Mouse (Mus musculus) heart, adult 9 months (tissue): ENCODE data around the gene Nfatc3.
"Not testable (repeated sequence)": the region's sequence is repeated elsewhere in the genome, so short reads cannot be mapped to it uniquely, and the experiment has no call there.

ENCODE experiments used
- DNase-seq, 2 experiments: peaks; one replicate each; pipeline ENCODE4 v3.0.0; 2022; ENCODE audit warnings: low spot score in 2 of 2

The Nfatc3 gene

GRCm38 (mm10) chr8:106058731-106059612 is at the start of gene Nfatc3:
TSS of gene Nfatc3 (plus strand) at chr8:106058840.
- peak; percentile 96 to 98 for DNase-seq

DNA sequence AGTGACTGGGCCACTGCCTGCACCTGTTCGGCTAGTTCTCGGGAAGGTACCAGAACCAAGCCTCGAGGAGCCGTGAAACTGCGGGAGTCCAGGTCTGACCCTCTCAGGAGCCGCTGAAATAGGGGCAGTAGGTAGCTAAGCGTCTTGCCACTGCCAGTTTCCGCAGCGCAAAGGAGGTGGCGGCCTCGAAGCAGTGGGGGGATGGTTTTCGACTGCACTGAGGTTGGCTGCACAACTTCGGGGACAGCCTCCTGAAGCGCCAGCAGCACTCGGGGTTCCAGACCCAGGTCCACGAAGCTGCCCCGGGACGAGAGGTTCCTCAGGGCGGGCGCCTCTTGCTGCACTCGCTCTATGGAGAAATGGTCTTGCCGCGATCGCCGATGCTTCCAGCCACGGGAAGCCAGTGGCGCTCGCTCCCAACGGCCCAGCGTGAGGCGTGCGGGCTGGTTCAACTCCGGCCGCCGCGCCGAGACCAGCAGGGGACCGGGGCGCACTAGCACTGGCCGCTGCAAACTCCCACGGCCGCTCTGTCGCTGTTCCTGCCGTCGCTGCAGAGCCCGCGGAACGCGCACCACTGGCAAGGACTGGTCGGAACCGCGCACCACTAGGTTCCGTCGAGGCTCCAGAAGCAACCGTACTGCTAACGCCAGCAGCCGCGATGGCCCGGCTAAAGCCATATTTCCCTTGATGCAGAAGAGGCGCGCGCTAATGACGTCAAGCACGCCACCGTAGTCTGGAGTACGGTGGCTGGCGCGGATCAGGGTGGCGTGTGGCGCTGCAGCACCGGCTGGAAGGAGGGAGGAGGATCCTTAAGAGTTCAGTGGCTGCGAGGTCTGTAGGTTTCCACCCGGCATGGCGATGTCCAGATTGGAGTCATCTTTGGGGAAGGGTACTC is 47.6 kb upstream of the Nfatc3 start:
- DNase-seq = peak; percentile 83 to 89

DNA sequence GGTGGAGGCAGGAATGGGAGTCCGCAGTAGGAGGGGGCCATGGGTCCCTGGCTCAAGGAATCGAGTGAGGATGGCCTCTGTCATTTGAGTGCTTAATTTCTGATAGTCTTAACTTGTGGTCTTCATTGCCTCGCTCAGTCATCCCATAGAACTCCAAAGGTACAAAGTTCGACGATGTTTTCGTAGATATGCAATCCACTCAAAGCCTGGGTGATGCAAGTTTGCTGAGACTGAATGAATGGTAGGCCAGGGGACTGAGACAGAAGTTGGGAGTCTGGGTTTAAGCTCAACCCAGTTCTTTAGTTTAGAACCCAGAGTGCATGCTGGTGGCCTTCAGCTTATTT is 47.0 kb upstream of the Nfatc3 start, which contains the start of gene Ddx28:
TSS of gene Ddx28 (minus strand) at position 240 of the 344 bp plus-strand sequence.
- DNase-seq = no peak

DNA sequence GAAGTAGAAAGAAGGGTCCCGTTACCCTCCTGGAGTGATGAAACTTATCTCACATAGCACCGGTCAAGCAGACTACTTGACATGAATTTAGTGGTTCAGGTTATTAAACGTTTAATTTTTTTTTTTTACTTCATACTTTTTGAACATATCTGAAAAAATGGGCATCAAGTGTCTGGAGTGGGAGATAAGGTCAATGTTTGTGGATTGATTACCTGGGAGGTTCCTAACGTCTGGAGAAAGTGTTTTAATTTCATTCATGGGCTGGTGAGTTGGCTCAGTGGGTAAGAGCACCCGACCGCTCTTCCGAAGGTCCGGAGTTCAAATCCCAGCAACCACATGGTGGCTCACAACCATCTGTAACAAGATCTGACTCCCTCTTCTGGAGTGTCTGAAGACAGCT is 46.4 kb upstream of the Nfatc3 start:
- DNase-seq = not testable (repeated sequence)

DNA sequence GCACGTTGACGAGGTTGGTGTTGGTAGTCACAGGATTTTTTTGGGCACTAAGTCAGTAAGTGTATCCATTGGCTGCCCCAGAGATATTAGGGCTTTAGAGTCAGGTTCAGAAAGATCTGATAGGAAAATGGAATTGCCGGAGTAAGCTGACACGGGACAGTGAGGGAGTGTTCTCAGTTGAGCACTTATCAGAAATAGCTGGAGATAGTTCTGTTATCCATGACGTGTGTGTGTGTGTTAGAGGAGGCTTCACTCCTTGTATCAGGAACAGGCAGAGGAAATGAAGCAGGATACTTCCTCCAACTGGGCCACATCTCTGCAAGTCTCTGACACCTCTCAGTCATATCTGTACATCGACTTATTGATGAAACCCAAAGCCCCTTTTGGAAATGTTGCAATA is 42.4 kb upstream of the Nfatc3 start:
- DNase-seq = no peak

DNA sequence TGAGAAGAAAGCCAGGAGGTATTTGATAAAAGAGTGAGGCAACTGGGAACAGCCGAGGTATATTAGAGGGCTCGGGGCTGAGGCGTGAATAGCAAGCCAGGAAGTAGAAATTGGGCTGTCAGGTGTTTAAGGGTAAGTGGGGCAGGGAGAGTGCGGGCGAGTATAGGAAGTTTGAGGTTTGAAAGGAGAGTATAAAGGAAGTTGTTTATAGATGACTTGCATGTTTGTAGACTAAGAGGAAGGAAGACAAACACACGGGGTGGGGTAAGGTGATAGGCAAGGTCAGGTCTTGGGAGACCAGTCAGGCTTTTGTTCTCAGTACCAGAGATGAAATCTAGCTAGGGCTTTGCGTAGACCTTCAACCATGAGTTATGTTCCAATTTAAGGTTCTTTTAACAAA is 41.5 kb upstream of the Nfatc3 start:
- no peak for DNase-seq

DNA sequence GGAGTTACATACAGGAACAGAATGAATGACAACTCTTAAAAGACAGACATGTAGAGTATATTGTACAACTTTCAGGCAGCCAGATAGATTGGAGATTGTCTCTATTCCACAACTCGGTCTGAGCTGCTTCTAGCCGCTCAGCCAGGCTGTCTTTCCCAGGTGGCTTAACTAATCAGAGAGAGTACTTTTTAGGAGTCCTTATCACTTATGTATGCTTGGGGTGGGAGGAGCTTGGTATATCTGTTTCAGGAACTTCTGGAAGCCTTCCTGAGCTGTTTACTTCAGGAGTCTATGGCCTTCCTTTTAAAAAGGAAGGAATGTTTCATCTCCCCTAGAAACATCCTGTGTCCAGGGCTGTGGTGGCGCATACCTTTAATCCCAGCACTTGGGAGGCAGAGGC is 40.6 kb upstream of the Nfatc3 start:
- DNase-seq = no peak

DNA sequence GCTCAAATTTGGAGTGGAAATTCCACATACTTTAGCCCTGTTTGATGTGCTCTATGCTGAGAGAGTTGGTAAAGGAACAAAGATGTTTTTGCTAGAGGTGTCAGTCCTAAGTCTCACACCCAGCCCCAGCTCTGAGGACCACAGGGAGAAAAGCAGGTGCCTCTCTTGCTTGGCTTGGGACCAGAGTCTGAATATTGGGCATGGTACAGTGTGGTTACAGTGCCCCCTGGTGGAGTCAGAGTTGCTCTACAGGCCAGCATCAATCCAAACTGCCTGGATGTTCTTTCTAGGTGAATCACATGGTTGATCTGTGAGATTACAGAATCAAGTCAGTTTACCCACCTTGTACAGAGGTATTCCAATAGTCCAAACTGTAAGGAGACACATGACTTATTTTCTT is 36.2 kb upstream of the Nfatc3 start:
- peak; percentile 37 to 72 for DNase-seq

GRCm38 (mm10) chr8:106038721-106039120 is 19.9 kb upstream of the Nfatc3 start:
- DNase-seq = no peak

GRCm38 (mm10) chr8:106039605-106040004 is 19.0 kb upstream of the Nfatc3 start:
- no peak for DNase-seq

- DNase-seq = no peak
Measured at GRCm38 (mm10) chr8:106040218-106040617, 18.4 kb upstream of the Nfatc3 start.

GRCm38 (mm10) chr8:106043055-106043454 is 15.6 kb upstream of the Nfatc3 start:
- DNase-seq = no peak

GRCm38 (mm10) chr8:106044151-106044550 is 14.5 kb upstream of the Nfatc3 start:
- DNase-seq = peak; percentile 52 to 57

DNA sequence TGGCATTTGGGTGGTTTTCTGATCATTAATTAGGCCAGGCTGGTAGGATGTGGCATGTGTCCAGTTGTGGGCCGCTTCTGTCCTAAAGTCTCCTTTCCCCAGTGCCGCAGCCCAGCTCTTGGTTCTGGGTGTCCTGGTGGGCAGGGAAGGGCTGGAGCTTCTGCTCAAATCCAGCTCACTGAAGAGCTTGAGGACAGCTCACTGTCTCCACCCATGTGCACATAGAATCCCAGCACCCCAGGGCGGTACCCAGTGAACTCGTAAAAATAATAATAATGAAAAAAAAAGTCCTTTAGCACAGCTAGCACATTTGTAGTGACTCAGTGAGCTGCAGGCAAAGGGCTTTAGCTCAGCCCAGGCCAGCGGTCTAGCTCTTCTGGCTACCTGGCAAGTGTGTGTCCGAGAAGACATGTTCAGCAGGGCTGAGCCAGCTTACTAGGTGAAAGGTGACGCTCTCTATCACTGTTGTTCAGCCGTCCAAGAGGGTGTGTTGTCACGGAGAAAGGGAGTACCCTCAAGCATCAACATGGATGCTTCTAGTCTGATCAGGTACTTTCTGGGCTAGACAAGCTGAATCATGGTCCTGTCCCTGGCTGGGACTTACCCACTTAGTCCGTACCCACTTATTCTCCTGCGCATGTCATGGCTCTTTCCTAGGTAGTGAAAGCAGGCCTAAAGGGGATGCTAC is 11.6 kb upstream of the Nfatc3 start:
- DNase-seq = peak in 1 of 2 experiments; percentile 29

DNA sequence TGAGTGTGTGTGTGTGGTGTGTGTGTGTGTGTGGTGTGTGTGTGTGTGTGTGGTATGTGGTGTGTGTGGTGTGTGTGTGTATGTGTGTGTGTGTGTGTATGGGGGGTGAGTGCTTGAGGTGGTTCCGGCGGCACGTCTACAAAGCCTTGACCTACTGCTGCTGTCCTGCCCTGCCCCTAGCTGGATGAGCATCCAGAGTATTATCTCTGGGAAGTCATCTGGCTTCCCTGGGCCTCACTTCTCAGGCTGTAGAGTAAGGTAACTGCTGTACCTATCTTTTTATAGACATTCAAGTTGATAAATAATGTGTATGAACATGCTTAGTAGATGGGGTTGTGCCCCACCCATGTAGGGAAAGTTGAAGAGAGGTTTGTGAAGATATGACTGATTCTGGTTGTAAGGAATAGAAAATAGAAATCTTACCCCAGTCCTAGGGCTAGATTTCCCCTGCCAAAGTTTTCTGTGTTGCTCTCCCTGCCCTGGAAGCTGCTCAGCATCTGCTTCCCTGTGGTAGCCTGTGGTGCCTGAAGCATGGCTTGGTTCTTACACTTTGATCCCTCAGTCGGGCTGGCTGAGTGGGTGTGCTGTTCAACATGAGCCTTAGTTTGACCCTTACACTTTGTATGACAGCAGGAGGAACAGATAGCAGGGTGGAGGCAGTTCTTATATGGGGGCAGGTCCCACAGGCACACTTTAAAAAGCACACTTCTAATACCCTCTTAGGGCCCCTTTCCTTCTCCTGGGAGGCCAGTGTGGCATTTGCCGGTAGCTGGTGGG is 10.6 kb upstream of the Nfatc3 start:
- DNase-seq = no peak

DNA sequence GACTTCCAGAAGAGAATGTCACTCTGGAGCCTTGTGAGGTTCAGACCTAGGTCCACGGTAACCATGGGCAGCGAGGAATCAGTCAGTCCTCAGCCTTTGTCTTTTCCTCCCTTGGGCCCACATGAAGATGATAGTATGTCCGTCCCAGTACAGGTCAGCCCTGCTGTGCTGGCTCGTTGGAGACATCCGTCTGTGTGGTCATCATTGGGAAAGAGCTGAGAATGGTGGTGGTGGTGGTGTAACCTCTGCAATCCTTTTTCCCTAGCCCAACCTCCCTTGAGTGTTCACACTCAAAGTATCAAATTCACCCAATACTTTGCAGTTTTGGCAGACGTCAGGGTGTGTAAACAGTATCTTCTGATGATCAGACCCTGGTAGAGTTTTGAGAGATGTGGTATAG is 8.8 kb upstream of the Nfatc3 start:
- DNase-seq = no peak

GRCm38 (mm10) chr8:106051068-106051467 is 7.6 kb upstream of the Nfatc3 start:
- no peak for DNase-seq

GRCm38 (mm10) chr8:106052510-106053089 is 6.0 kb upstream of the Nfatc3 start:
- no peak for DNase-seq

GRCm38 (mm10) chr8:106054190-106054811 is 4.3 kb upstream of the Nfatc3 start:
- peak; percentile 48 to 76 for DNase-seq

DNA sequence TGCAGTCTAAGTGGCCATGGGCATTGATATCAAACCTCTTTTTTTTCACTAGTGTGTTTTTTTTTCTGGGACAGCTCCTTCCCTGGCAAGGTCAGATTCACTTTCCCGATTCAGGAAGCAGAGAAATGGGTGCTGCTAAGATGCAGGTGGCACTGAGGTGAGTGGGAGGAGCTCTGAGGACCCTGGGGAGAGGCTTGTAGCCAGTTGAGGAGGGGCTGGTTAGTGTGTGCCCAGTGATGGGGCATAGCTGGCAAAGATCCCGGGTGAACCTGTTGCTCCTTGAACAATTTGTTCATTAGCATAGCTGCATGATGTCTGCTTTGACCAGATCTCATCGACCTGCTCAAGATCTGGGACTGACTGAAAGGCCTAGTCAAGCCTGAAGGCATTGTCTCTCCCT is 3.6 kb upstream of the Nfatc3 start:
- DNase-seq = no peak
